Mouse (Mus musculus): ENCODE measurements around the gene Syngr3. TPM values are rescaled to one million over a fixed set of nuclear protein-coding genes. Genes with fewer than 3 reads are reported as not detected.

Gene Syngr3
- polyA plus RNA-seq, 1 experiment from 2014 or later = 43.3 TPM

DNA sequence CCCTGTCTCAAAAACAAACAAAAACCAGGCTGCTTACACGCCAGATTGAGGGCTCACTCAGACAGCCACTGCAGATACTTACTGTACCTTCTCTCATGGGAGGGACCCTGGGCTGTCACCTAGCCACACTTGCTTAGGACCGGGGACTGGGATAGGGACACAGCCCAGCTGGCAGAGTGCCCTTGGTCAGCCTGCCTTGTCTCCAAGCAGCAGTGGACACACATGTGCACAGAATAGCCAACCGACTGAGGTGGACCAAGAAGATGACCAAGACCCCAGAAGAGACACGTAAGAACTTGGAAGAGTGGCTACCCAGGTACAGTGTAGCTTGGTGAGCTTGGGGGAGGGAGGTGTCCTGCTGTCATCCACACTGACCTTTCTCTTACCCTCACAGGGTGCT lies 51.5 kb downstream of the Syngr3 start:
- H3K9me3 ChIP-seq = no peaks in the 10 kb centered on the region
- no peak overlapping the region for H3K4me2 ChIP-seq (replicated peaks)
- ATAC-seq (ENCODE audit: low FRiP score, low read depth) = no peak
- H3K4me3 ChIP-seq = no peak overlapping the region
- peaks cover 5% of the 10 kb centered on the region for H3K4me1 ChIP-seq
- H3K36me3 ChIP-seq = no peaks in the 10 kb centered on the region
- 94% methylated on average over 4 of the region's 4 CpGs for WGBS
- H3K9ac ChIP-seq = no peak overlapping the region
- no peak overlapping the region for H3K27ac ChIP-seq
- H3K27me3 ChIP-seq (replicated peaks) = no peaks in the 10 kb centered on the region

DNA sequence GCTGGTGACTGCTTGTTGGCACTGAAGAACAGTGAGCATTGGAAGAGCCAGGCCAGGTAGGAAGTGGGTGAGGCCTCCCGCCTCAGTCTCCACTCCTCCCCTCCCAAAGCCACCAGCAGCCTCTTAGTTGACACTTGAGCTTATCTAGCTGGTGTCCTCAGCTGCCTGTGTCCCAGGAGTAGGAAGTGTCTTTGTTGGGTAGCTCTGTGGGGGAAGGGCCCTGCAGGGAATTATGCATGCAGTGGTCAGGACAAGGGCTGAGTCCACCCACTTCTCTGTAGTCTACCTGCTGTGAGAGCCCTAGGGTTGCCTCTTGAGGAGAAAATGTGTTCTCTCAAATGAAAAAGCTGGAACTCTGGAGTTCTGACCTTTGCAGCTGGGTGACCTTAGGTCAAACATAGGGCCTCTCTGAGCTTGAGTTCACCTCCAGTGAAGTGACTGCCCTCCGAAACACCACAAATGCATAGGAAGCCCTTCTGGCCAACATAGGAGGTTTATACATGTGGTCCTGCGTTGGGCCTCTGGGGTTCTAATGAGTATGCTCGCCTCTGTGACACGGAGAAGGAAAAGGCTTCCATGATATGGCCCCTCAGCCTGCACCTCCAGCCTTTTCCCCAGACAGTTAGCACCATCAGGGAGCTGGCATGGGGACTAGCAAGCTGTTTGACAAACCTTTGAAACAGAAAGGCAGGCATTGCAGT lies 52.8 kb downstream of the Syngr3 start:
- ATAC-seq (ENCODE audit: low FRiP score, low read depth) = no peak
- H3K9ac ChIP-seq = no peak overlapping the region
- no peak overlapping the region for H3K4me3 ChIP-seq
- H3K27me3 ChIP-seq (replicated peaks) = no peaks in the 10 kb centered on the region
- H3K27ac ChIP-seq = no peak overlapping the region
- WGBS = 67% methylated on average over 5 of the region's 5 CpGs
- H3K36me3 ChIP-seq = no peaks in the 10 kb centered on the region
- peaks cover 12% of the 10 kb centered on the region for H3K4me1 ChIP-seq
- no peaks in the 10 kb centered on the region for H3K9me3 ChIP-seq
- H3K4me2 ChIP-seq (replicated peaks) = no peak overlapping the region

DNA sequence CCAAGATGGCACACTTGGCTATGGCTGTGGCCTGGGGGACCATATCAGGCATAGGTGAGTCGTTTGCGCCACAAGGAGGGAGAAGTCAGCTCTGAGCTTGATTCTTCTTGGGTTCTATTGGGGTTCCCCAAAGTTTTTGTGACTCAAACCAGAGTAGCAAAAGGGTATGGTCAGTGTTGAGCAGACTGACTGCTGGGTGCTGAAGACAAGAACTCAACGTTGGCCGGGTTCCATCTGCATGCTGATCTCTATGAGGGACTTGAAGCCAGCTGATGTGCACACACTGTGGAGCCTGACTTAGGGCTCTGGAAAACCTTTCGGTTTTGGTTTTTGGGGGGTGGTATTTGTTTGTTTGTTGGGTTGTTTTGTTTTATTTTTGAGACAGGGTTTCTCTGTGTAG lies 54.1 kb downstream of the Syngr3 start:
- Histone ChIP-seq H3K4me1 (peaks cover 18% of the 10 kb centered on the region), H3K9me3 (no peaks in the 10 kb centered on the region), H3K4me2 (replicated peaks) (no peak overlapping the region), H3K27me3 (replicated peaks) (no peaks in the 10 kb centered on the region), H3K4me3 (no peak overlapping the region), H3K36me3 (0 out of 2 replicates have a peak, but pooled peaks cover under 1% of the 10 kb centered on the region), H3K27ac (no peak overlapping the region), H3K9ac (no peak overlapping the region)
- WGBS = 94% methylated on average over 5 of the region's 5 CpGs
- ATAC-seq (ENCODE audit: low FRiP score, low read depth) = no peak

Other genes with a start within 250 kb of the Syngr3 start
- 3.4 and 4.4 TPM in 2 replicates for gene Dnase1l2, start 246.8 kb downstream of the Syngr3 start, polyA plus RNA-seq (2016; fragmentation: Nextera tagmentation; extraction: Ambion mirVana)
- 37.9 and 38.5 TPM in 2 replicates for gene E4f1, start 219.6 kb downstream of the Syngr3 start, polyA plus RNA-seq (2016; fragmentation: Nextera tagmentation; extraction: Ambion mirVana)
- gene Pgp, start 219.6 kb downstream of the Syngr3 start, polyA plus RNA-seq (2016; fragmentation: Nextera tagmentation; extraction: Ambion mirVana) = 58.6 and 62.7 TPM in 2 replicates
- 0.28 TPM in 2 replicates for gene Bricd5, start 216.1 kb downstream of the Syngr3 start, polyA plus RNA-seq (2016; fragmentation: Nextera tagmentation; extraction: Ambion mirVana)
- 33.8 and 34.9 TPM in 2 replicates for gene Mlst8, start 210.9 kb downstream of the Syngr3 start, polyA plus RNA-seq (2016; fragmentation: Nextera tagmentation; extraction: Ambion mirVana)
- gene Caskin1, start 201.4 kb downstream of the Syngr3 start, polyA plus RNA-seq (2016; fragmentation: Nextera tagmentation; extraction: Ambion mirVana) = 23.2 and 25.4 TPM in 2 replicates
- 83.4 and 84.0 TPM in 2 replicates for gene Traf7, start 162.0 kb downstream of the Syngr3 start, polyA plus RNA-seq (2016; fragmentation: Nextera tagmentation; extraction: Ambion mirVana)
- gene Rab26, start 155.7 kb downstream of the Syngr3 start, polyA plus RNA-seq (2016; fragmentation: Nextera tagmentation; extraction: Ambion mirVana) = 1.6 and 2.2 TPM in 2 replicates
- 23.0 and 26.5 TPM in 2 replicates for gene Pkd1, start 140.1 kb downstream of the Syngr3 start, polyA plus RNA-seq (2016; fragmentation: Nextera tagmentation; extraction: Ambion mirVana)
- 66.5 and 75.0 TPM in 2 replicates for gene Tsc2, start 57.3 kb downstream of the Syngr3 start, polyA plus RNA-seq (2016; fragmentation: Nextera tagmentation; extraction: Ambion mirVana)
- 10.5 and 12.4 TPM in 2 replicates for gene Nthl1, start 57.3 kb downstream of the Syngr3 start, polyA plus RNA-seq (2016; fragmentation: Nextera tagmentation; extraction: Ambion mirVana)
- 36.9 and 37.7 TPM in 2 replicates for gene Slc9a3r2, start 39.6 kb downstream of the Syngr3 start, polyA plus RNA-seq (2016; fragmentation: Nextera tagmentation; extraction: Ambion mirVana)
- gene Npw, start 31.5 kb downstream of the Syngr3 start, polyA plus RNA-seq (2016; fragmentation: Nextera tagmentation; extraction: Ambion mirVana) = not detected in 2 replicates
- gene Zfp598, start 20.3 kb downstream of the Syngr3 start, polyA plus RNA-seq (2016; fragmentation: Nextera tagmentation; extraction: Ambion mirVana) = 24.1 and 27.2 TPM in 2 replicates
- gene Gfer, start 6.2 kb upstream of the Syngr3 start, polyA plus RNA-seq (2016; fragmentation: Nextera tagmentation; extraction: Ambion mirVana) = 40.2 and 41.9 TPM in 2 replicates
- 2.4 and 3.0 TPM in 2 replicates for gene Noxo1, start 6.3 kb upstream of the Syngr3 start, polyA plus RNA-seq (2016; fragmentation: Nextera tagmentation; extraction: Ambion mirVana)
- gene Tbl3, start 17.7 kb upstream of the Syngr3 start, polyA plus RNA-seq (2016; fragmentation: Nextera tagmentation; extraction: Ambion mirVana) = 91.5 and 95.3 TPM in 2 replicates
- gene Rnf151, start 28.1 kb upstream of the Syngr3 start, polyA plus RNA-seq (2016; fragmentation: Nextera tagmentation; extraction: Ambion mirVana) = not detected in 2 replicates
- 826 and 871 TPM in 2 replicates for gene Rps2, start 28.2 kb upstream of the Syngr3 start, polyA plus RNA-seq (2016; fragmentation: Nextera tagmentation; extraction: Ambion mirVana)
- 230 and 240 TPM in 2 replicates for gene Ndufb10, start 34.5 kb upstream of the Syngr3 start, polyA plus RNA-seq (2016; fragmentation: Nextera tagmentation; extraction: Ambion mirVana)
- gene Rpl3l, start 37.9 kb upstream of the Syngr3 start, polyA plus RNA-seq (2016; fragmentation: Nextera tagmentation; extraction: Ambion mirVana) = not detected in 2 replicates
- 23.3 and 24.8 TPM in 2 replicates for gene Msrb1, start 46.7 kb upstream of the Syngr3 start, polyA plus RNA-seq (2016; fragmentation: Nextera tagmentation; extraction: Ambion mirVana)
- gene Hs3st6, start 63.0 kb upstream of the Syngr3 start, polyA plus RNA-seq (2016; fragmentation: Nextera tagmentation; extraction: Ambion mirVana) = 0.62 and 0.69 TPM in 2 replicates
- not detected in 2 replicates for gene Meiob, start 114.3 kb upstream of the Syngr3 start, polyA plus RNA-seq (2016; fragmentation: Nextera tagmentation; extraction: Ambion mirVana)
- 37.5 and 40.0 TPM in 2 replicates for gene Hagh, start 150.2 kb upstream of the Syngr3 start, polyA plus RNA-seq (2016; fragmentation: Nextera tagmentation; extraction: Ambion mirVana)
- gene Fahd1, start 160.4 kb upstream of the Syngr3 start, polyA plus RNA-seq (2016; fragmentation: Nextera tagmentation; extraction: Ambion mirVana) = 18.2 and 18.7 TPM in 2 replicates
- gene Igfals, start 176.0 kb upstream of the Syngr3 start, polyA plus RNA-seq (2016; fragmentation: Nextera tagmentation; extraction: Ambion mirVana) = 0.28 and 0.32 TPM in 2 replicates
- gene Nubp2, start 196.4 kb upstream of the Syngr3 start, polyA plus RNA-seq (2016; fragmentation: Nextera tagmentation; extraction: Ambion mirVana) = 75.4 and 75.9 TPM in 2 replicates
- gene Spsb3, start 196.7 kb upstream of the Syngr3 start, polyA plus RNA-seq (2016; fragmentation: Nextera tagmentation; extraction: Ambion mirVana) = 53.1 and 57.7 TPM in 2 replicates
- 41.6 and 44.5 TPM in 2 replicates for gene Eme2, start 205.1 kb upstream of the Syngr3 start, polyA plus RNA-seq (2016; fragmentation: Nextera tagmentation; extraction: Ambion mirVana)
- gene Mrps34, start 205.2 kb upstream of the Syngr3 start, polyA plus RNA-seq (2016; fragmentation: Nextera tagmentation; extraction: Ambion mirVana) = 89.9 and 98.4 TPM in 2 replicates
- gene Nme3, start 206.5 kb upstream of the Syngr3 start, polyA plus RNA-seq (2016; fragmentation: Nextera tagmentation; extraction: Ambion mirVana) = 49.7 and 55.1 TPM in 2 replicates
- gene Mapk8ip3, start 247.0 kb upstream of the Syngr3 start, polyA plus RNA-seq (2016; fragmentation: Nextera tagmentation; extraction: Ambion mirVana) = 78.9 and 82.1 TPM in 2 replicates